Mouse (Mus musculus) ovary, adult 18-20 months (tissue): Measurements from ENCODE around the gene Dmrtb1.

Experiments used
- DNase-seq: peaks from one replicate; pipeline ENCODE4 v3.0.0; 2022; ENCODE audit warnings: low spot score, mixed read lengths

Gene Dmrtb1

GRCm38 (mm10) chr4:107681099-107681849 lies 2.8 kb downstream of the Dmrtb1 start:
- DNase-seq: no peak

- DNase-seq: no peak
These were observed 3.5 kb downstream of the Dmrtb1 start for GRCm38 (mm10) chr4:107680311-107681098.

- no peak for DNase-seq
These were observed 8.4 kb downstream of the Dmrtb1 start for GRCm38 (mm10) chr4:107675645-107676044.

GRCm38 (mm10) chr4:107674322-107674644 lies 9.7 kb downstream of the Dmrtb1 start:
- no peak for DNase-seq

- DNase-seq: peak; percentile 29
These were observed 10.2 kb downstream of the Dmrtb1 start for GRCm38 (mm10) chr4:107673638-107674321.

- no peak for DNase-seq
These were observed 13.3 kb downstream of the Dmrtb1 start for GRCm38 (mm10) chr4:107670731-107671130.

- DNase-seq: no peak
These were observed 15.5 kb downstream of the Dmrtb1 start for GRCm38 (mm10) chr4:107668514-107668913.

- DNase-seq: no peak
These were observed 23.4 kb downstream of the Dmrtb1 start for GRCm38 (mm10) chr4:107660649-107661048.

- DNase-seq: no peak
These were observed 30.8 kb downstream of the Dmrtb1 start for GRCm38 (mm10) chr4:107653280-107653643.

GRCm38 (mm10) chr4:107652598-107653279 lies 31.3 kb downstream of the Dmrtb1 start:
- DNase-seq: peak; percentile 28

- no peak for DNase-seq
These were observed 33.0 kb downstream of the Dmrtb1 start for GRCm38 (mm10) chr4:107651021-107651496.

- no peak for DNase-seq
These were observed 35.0 kb downstream of the Dmrtb1 start for GRCm38 (mm10) chr4:107648959-107649485.

GRCm38 (mm10) chr4:107641624-107642023 lies 42.4 kb downstream of the Dmrtb1 start:
- DNase-seq: no peak

GRCm38 (mm10) chr4:107638303-107638702 lies 45.7 kb downstream of the Dmrtb1 start:
- no peak for DNase-seq

- DNase-seq: no peak
These were observed 46.4 kb downstream of the Dmrtb1 start for GRCm38 (mm10) chr4:107637670-107638069.

GRCm38 (mm10) chr4:107636099-107636498 lies 47.9 kb downstream of the Dmrtb1 start:
- DNase-seq: no peak

GRCm38 (mm10) chr4:107634631-107635030 lies 49.4 kb downstream of the Dmrtb1 start:
- DNase-seq: no peak

- no peak for DNase-seq
These were observed 55.1 kb downstream of the Dmrtb1 start for GRCm38 (mm10) chr4:107628921-107629411.

GRCm38 (mm10) chr4:107628226-107628625 lies 55.8 kb downstream of the Dmrtb1 start:
- no peak for DNase-seq
